9 mouse cellular contexts compared by ENCODE assay signal in genomic region chr1:93238201-93238600, GRCm38 (mm10). TPM values are rescaled to one million over a fixed set of nuclear protein-coding genes. Genes with fewer than 3 reads are reported as not detected.
A peak's percentile ranks its signal among the peaks of the same experiment; 100 is the strongest.
DNase-seq lines count a peak whose midpoint lies in the region; ATAC-seq lines count a peak whose summit lies in the region.
"Had no signal": no experiment of that assay in that cellular context is flagged by ENCODE, and none has a peak within 500 bp of the region (broad histone marks: within the 10 kb centered on the region; RNA-seq: fewer than 3 reads in every experiment).

No protein-coding gene starts in this region.

- H3K27me3 ChIP-seq in midbrain, embryonic 11.5 days (ENCODE audit: control insufficient read depth, insufficient read depth, low read length): peaks cover 24% of the 10 kb centered on the region
- peaks cover 52% of the 10 kb centered on the region for H3K27me3 ChIP-seq in midbrain, embryonic 13.5 days
- H3K27me3 ChIP-seq in embryonic facial prominence, embryonic 15.5 days: peaks cover 15% of the 10 kb centered on the region; the same call in 1 of the 2 replicates
- H3K27me3 ChIP-seq in lung, embryonic 15.5 days: no peaks in the 10 kb centered on the region
- H3K27me3 ChIP-seq in heart, embryonic 11.5 days (ENCODE audit: control insufficient read depth, insufficient read depth, low read length): peaks cover 39% of the 10 kb centered on the region

- H3K9me3 ChIP-seq in midbrain, embryonic 11.5 days (ENCODE audit: control insufficient read depth, low read length): no peaks in the 10 kb centered on the region
- H3K9me3 ChIP-seq in midbrain, embryonic 13.5 days: no peaks in the 10 kb centered on the region
- H3K9me3 ChIP-seq in embryonic facial prominence, embryonic 15.5 days (replicated peaks): no peaks in the 10 kb centered on the region
- no peaks in the 10 kb centered on the region for H3K9me3 ChIP-seq in lung, embryonic 15.5 days
- no peaks in the 10 kb centered on the region for H3K9me3 ChIP-seq in heart, embryonic 11.5 days (replicated peaks; ENCODE audit: control insufficient read depth, low read length)

- ATAC-seq in midbrain, embryonic 11.5 days (ENCODE audit: low FRiP score): no peak
- no peak for ATAC-seq in midbrain, embryonic 13.5 days
- ATAC-seq in embryonic facial prominence, embryonic 15.5 days (ENCODE audit: insufficient number of reproducible peaks, low FRiP score, low TSS enrichment, low read depth): no peak
- no peak for ATAC-seq in lung, embryonic 15.5 days (ENCODE audit: borderline replicate concordance, extremely low read depth, low FRiP score, low TSS enrichment)
- ATAC-seq in heart, embryonic 11.5 days (replicated peaks; ENCODE audit: insufficient number of reproducible peaks, low FRiP score, low TSS enrichment): no peak

- DNase-seq in cerebellum, postnatal 10 days: peak; percentile 51
- DNase-seq in cerebellum, adult 8-10 months: no peak
- peak; percentile 72 for DNase-seq in midbrain, embryonic 11.5 days (ENCODE audit: low spot score, missing footprints)
- DNase-seq in T-cell, adult 2 months (ENCODE audit: low spot score): no peak

- no peaks in the 10 kb centered on the region for H3K36me3 ChIP-seq in midbrain, embryonic 11.5 days (ENCODE audit: control insufficient read depth, insufficient read depth, low read length)
- no peaks in the 10 kb centered on the region for H3K36me3 ChIP-seq in midbrain, embryonic 13.5 days
- H3K36me3 ChIP-seq in embryonic facial prominence, embryonic 15.5 days: no peaks in the 10 kb centered on the region
- H3K36me3 ChIP-seq in lung, embryonic 15.5 days: no peaks in the 10 kb centered on the region
- no peaks in the 10 kb centered on the region for H3K36me3 ChIP-seq in heart, embryonic 11.5 days (ENCODE audit: control insufficient read depth, insufficient read depth, low read length)

- H3K4me3 ChIP-seq in midbrain, embryonic 11.5 days (ENCODE audit: low read depth, low read length): no peak overlapping the region
- no peak overlapping the region for H3K4me3 ChIP-seq in midbrain, embryonic 13.5 days (replicated peaks)
- H3K4me3 ChIP-seq in embryonic facial prominence, embryonic 15.5 days (replicated peaks): 0 out of 2 replicates have a peak overlapping the region, but pooled peaks have one; percentile 1
- no peak overlapping the region for H3K4me3 ChIP-seq in lung, embryonic 15.5 days
- H3K4me3 ChIP-seq in heart, embryonic 11.5 days (ENCODE audit: low read depth, low read length): no peak overlapping the region
- H3K4me3 ChIP-seq: myocyte had no signal

- H3K9ac ChIP-seq in midbrain, embryonic 11.5 days (ENCODE audit: low read length): no peak overlapping the region
- H3K9ac ChIP-seq in midbrain, embryonic 13.5 days (replicated peaks): no peak overlapping the region
- no peak overlapping the region for H3K9ac ChIP-seq in embryonic facial prominence, embryonic 15.5 days
- no peak overlapping the region for H3K9ac ChIP-seq in lung, embryonic 15.5 days
- H3K9ac ChIP-seq in heart, embryonic 11.5 days (ENCODE audit: low read depth, low read length): no peak overlapping the region

- 60% methylated on average over 4 of the region's 4 CpGs for WGBS in midbrain, embryonic 11.5 days
- 58% methylated on average over 4 of the region's 4 CpGs for WGBS in midbrain, embryonic 13.5 days
- 45% methylated on average over 4 of the region's 4 CpGs for WGBS in embryonic facial prominence, embryonic 15.5 days
- WGBS in lung, embryonic 15.5 days: 42% methylated on average over 4 of the region's 4 CpGs
- 37% methylated on average over 4 of the region's 4 CpGs for WGBS in heart, embryonic 11.5 days (ENCODE audit: insufficient replicate concordance)

- H3K4me2 ChIP-seq in midbrain, embryonic 11.5 days: no peak overlapping the region
- H3K4me2 ChIP-seq in midbrain, embryonic 13.5 days (replicated peaks): no peak overlapping the region
- peak overlapping the region; percentile 95; the same call in 1 of the 2 replicates for H3K4me2 ChIP-seq in embryonic facial prominence, embryonic 15.5 days (replicated peaks)
- H3K4me2 ChIP-seq in lung, embryonic 15.5 days: peak overlapping the region; percentile 98
- H3K4me2 ChIP-seq in heart, embryonic 11.5 days: no peak overlapping the region

- peaks cover 5% of the 10 kb centered on the region; the same call in 1 of the 2 replicates for H3K4me1 ChIP-seq in midbrain, embryonic 11.5 days (ENCODE audit: control insufficient read depth, insufficient read depth, low read length)
- peaks cover 14% of the 10 kb centered on the region for H3K4me1 ChIP-seq in midbrain, embryonic 13.5 days (replicated peaks)
- H3K4me1 ChIP-seq in embryonic facial prominence, embryonic 15.5 days: peaks cover 41% of the 10 kb centered on the region
- H3K4me1 ChIP-seq in lung, embryonic 15.5 days: peaks cover 34% of the 10 kb centered on the region
- peaks cover 14% of the 10 kb centered on the region; the same call in 1 of the 2 replicates for H3K4me1 ChIP-seq in heart, embryonic 11.5 days (ENCODE audit: control insufficient read depth, insufficient read depth, low read length)

- H3K27ac ChIP-seq in midbrain, embryonic 11.5 days (ENCODE audit: low read depth, low read length): no peak overlapping the region
- H3K27ac ChIP-seq in midbrain, embryonic 13.5 days: no peak overlapping the region
- no peak overlapping the region for H3K27ac ChIP-seq in embryonic facial prominence, embryonic 15.5 days (replicated peaks)
- no peak overlapping the region for H3K27ac ChIP-seq in lung, embryonic 15.5 days
- H3K27ac ChIP-seq in heart, embryonic 11.5 days (ENCODE audit: low read depth, low read length): no peak overlapping the region

RNA-seq across cellular contexts. Expression of gene Sned1, which starts 2.6 kb away (rescaled TPM):
- 1.8 and 2.0 TPM in 2 replicates for polyA plus RNA-seq in midbrain, embryonic 11.5 days (2014; fragmentation: Nextera tagmentation; extraction: Ambion mirVana)
- polyA plus RNA-seq in midbrain, embryonic 13.5 days (2015; fragmentation: Nextera tagmentation; extraction: Ambion mirVana): 5.8 and 6.7 TPM in 2 replicates
- 14.4 and 16.0 TPM in 2 replicates for polyA plus RNA-seq in embryonic facial prominence, embryonic 15.5 days (2015; fragmentation: Nextera tagmentation; extraction: Ambion mirVana)
- 19.6 and 23.2 TPM in 2 replicates for polyA plus RNA-seq in lung, embryonic 15.5 days (2015; fragmentation: Nextera tagmentation; extraction: Ambion mirVana)
- polyA plus RNA-seq in heart, embryonic 11.5 days (2014; fragmentation: Nextera tagmentation; extraction: Ambion mirVana): 3.0 and 3.4 TPM in 2 replicates

Comparison
In these comparisons a context has a peak if more than half of its experiments do, and no peak if none do; other contexts are left out.
1. DNase-seq: peak in cerebellum, postnatal 10 days (2 of 2) and midbrain, embryonic 11.5 days (single experiment); none in cerebellum, adult 8-10 months (single experiment) and T-cell, adult 2 months (single experiment).
2. H3K4me2 ChIP-seq: peak in embryonic facial prominence, embryonic 15.5 days (single experiment) and lung, embryonic 15.5 days (single experiment); none in midbrain, embryonic 11.5 days (single experiment), midbrain, embryonic 13.5 days (single experiment) and heart, embryonic 11.5 days (single experiment).